Mouse (Mus musculus): ENCODE measurements around the gene Zfp524. TPM values are rescaled to one million over a fixed set of nuclear protein-coding genes. Genes with fewer than 3 reads are reported as not detected.

The Zfp524 gene
- polyA plus RNA-seq (2012; rRNA removed), result 24.2 and 32.0 TPM in 2 replicates

- Histone ChIP-seq H3K4me3 (ENCODE audit: extremely low read depth, insufficient read depth, insufficient read length) (peak within 1 kb of the TSS; percentile 96), H3K4me1 (ENCODE audit: control insufficient read depth, insufficient read depth, insufficient read length) (no peaks in the 10 kb centered on the region; the same call in 1 of the 2 replicates), H3K36me3 (ENCODE audit: control insufficient read depth, insufficient read depth, low read length) (peaks cover 22% of the 10 kb centered on the region), H3K27me3 (ENCODE audit: control insufficient read depth, insufficient read depth, low read length) (no peaks in the 10 kb centered on the region; the same call in 1 of the 2 replicates), H3K27ac (ENCODE audit: insufficient read depth, low read length) (peak within 1 kb of the TSS; percentile 99)
- WGBS, result under 1% methylated on average over 39 of the region's 42 CpGs
- no peak for TF ChIP-seq CTCF (IDR thresholded peaks at IDR 0.05; ENCODE audit: extremely low read depth, insufficient read depth, insufficient read length, insufficient replicate concordance)
- peak; percentile 94 to 97 for DNase-seq (ENCODE audit: low read depth in 1 of 2, low spot score in 2 of 2)
Observed at GRCm38 (mm10) chr7:5014251-5015117, at the start of gene Zfp524, which contains the start of gene Fiz1. TSS of gene Zfp524 (plus strand) at chr7:5014415. TSS of gene Fiz1 (minus strand) at chr7:5014697.

GRCm38 (mm10) chr7:4964988-4965387, 49.2 kb upstream of the Zfp524 start:
- Histone ChIP-seq H3K36me3 (ENCODE audit: control insufficient read depth, insufficient read depth, low read length) (no peaks in the 10 kb centered on the region), H3K4me3 (ENCODE audit: extremely low read depth, insufficient read depth, insufficient read length) (no peak overlapping the region), H3K27me3 (ENCODE audit: control insufficient read depth, insufficient read depth, low read length) (no peaks in the 10 kb centered on the region), H3K27ac (ENCODE audit: insufficient read depth, low read length) (no peak overlapping the region), H3K4me1 (ENCODE audit: control insufficient read depth, insufficient read depth, insufficient read length) (no peaks in the 10 kb centered on the region; the same call in 1 of the 2 replicates)
- TF ChIP-seq CTCF (IDR thresholded peaks at IDR 0.05; ENCODE audit: extremely low read depth, insufficient read depth, insufficient read length, insufficient replicate concordance) (no peak), POLR2A (IDR thresholded peaks at IDR 0.05; ENCODE audit: low read depth, low read length) (no peak)
- 73% methylated on average over 5 of the region's 5 CpGs for WGBS
- DNase-seq (ENCODE audit: low read depth in 1 of 2, low spot score in 2 of 2), result no peak

GRCm38 (mm10) chr7:4971068-4971467, 43.1 kb upstream of the Zfp524 start, which contains the start of gene Sbk3:
TSS of gene Sbk3 (minus strand) at chr7:4971168.
- DNase-seq (ENCODE audit: low read depth in 1 of 2, low spot score in 2 of 2), result no peak
- no peaks in the 10 kb centered on the region for H3K4me1 ChIP-seq (ENCODE audit: control insufficient read depth, insufficient read depth, insufficient read length)
- H3K27me3 ChIP-seq (ENCODE audit: control insufficient read depth, insufficient read depth, low read length), result no peaks in the 10 kb centered on the region
- WGBS, result 44% methylated on average over 6 of the region's 6 CpGs
- no peak within 1 kb of the TSS for H3K27ac ChIP-seq (ENCODE audit: insufficient read depth, low read length)
- no peaks in the 10 kb centered on the region for H3K36me3 ChIP-seq (ENCODE audit: control insufficient read depth, insufficient read depth, low read length)
- no peak within 1 kb of the TSS for H3K4me3 ChIP-seq (ENCODE audit: extremely low read depth, insufficient read depth, insufficient read length)
- no peak for TF ChIP-seq POLR2A (IDR thresholded peaks at IDR 0.05; ENCODE audit: low read depth, low read length)
- TF ChIP-seq CTCF (IDR thresholded peaks at IDR 0.05; ENCODE audit: extremely low read depth, insufficient read depth, insufficient read length, insufficient replicate concordance), result no peak

GRCm38 (mm10) chr7:4971710-4972109, 42.5 kb upstream of the Zfp524 start:
- DNase-seq (ENCODE audit: low read depth in 1 of 2, low spot score in 2 of 2), result no peak
- H3K27ac ChIP-seq (ENCODE audit: insufficient read depth, low read length), result no peak overlapping the region
- H3K27me3 ChIP-seq (ENCODE audit: control insufficient read depth, insufficient read depth, low read length), result no peaks in the 10 kb centered on the region
- 23% methylated on average over 7 of the region's 7 CpGs for WGBS
- H3K4me1 ChIP-seq (ENCODE audit: control insufficient read depth, insufficient read depth, insufficient read length), result no peaks in the 10 kb centered on the region
- TF ChIP-seq CTCF (IDR thresholded peaks at IDR 0.05; ENCODE audit: extremely low read depth, insufficient read depth, insufficient read length, insufficient replicate concordance) (no peak), POLR2A (IDR thresholded peaks at IDR 0.05; ENCODE audit: low read depth, low read length) (no peak)
- no peaks in the 10 kb centered on the region for H3K36me3 ChIP-seq (ENCODE audit: control insufficient read depth, insufficient read depth, low read length)
- H3K4me3 ChIP-seq (ENCODE audit: extremely low read depth, insufficient read depth, insufficient read length), result no peak overlapping the region

GRCm38 (mm10) chr7:4972321-4973047, 41.7 kb upstream of the Zfp524 start:
- TF ChIP-seq POLR2A (IDR thresholded peaks at IDR 0.05; ENCODE audit: low read depth, low read length) (no peak), CTCF (IDR thresholded peaks at IDR 0.05; ENCODE audit: extremely low read depth, insufficient read depth, insufficient read length, insufficient replicate concordance) (no peak)
- Histone ChIP-seq H3K27me3 (ENCODE audit: control insufficient read depth, insufficient read depth, low read length) (no peaks in the 10 kb centered on the region), H3K27ac (ENCODE audit: insufficient read depth, low read length) (no peak overlapping the region), H3K4me3 (ENCODE audit: extremely low read depth, insufficient read depth, insufficient read length) (no peak overlapping the region), H3K4me1 (ENCODE audit: control insufficient read depth, insufficient read depth, insufficient read length) (no peaks in the 10 kb centered on the region), H3K36me3 (ENCODE audit: control insufficient read depth, insufficient read depth, low read length) (no peaks in the 10 kb centered on the region)
- no peak for DNase-seq (ENCODE audit: low read depth in 1 of 2, low spot score in 2 of 2)
- 52% methylated on average over 18 of the region's 18 CpGs for WGBS

- Histone ChIP-seq H3K36me3 (ENCODE audit: control insufficient read depth, insufficient read depth, low read length) (no peaks in the 10 kb centered on the region), H3K4me1 (ENCODE audit: control insufficient read depth, insufficient read depth, insufficient read length) (no peaks in the 10 kb centered on the region), H3K27ac (ENCODE audit: insufficient read depth, low read length) (no peak overlapping the region), H3K27me3 (ENCODE audit: control insufficient read depth, insufficient read depth, low read length) (no peaks in the 10 kb centered on the region), H3K4me3 (ENCODE audit: extremely low read depth, insufficient read depth, insufficient read length) (no peak overlapping the region)
- WGBS, result 74% methylated on average over 4 of the region's 4 CpGs
- TF ChIP-seq POLR2A (IDR thresholded peaks at IDR 0.05; ENCODE audit: low read depth, low read length) (no peak), CTCF (IDR thresholded peaks at IDR 0.05; ENCODE audit: extremely low read depth, insufficient read depth, insufficient read length, insufficient replicate concordance) (no peak)
- DNase-seq (ENCODE audit: low read depth in 1 of 2, low spot score in 2 of 2), result no peak
Observed at GRCm38 (mm10) chr7:4975455-4975854, 38.8 kb upstream of the Zfp524 start.

Data from spleen, adult 2 months (tissue).